Mouse (Mus musculus) liver, postnatal 0 days (tissue): ENCODE results near the gene Frmd5.

Experiments
- CTCF ChIP-seq: sonication (generic); IDR thresholded peaks from 2 replicates; pipeline ENCODE4 v1.5.1; 2016; ENCODE audit warnings: antibody characterized with exemption, low read depth
- EP300 ChIP-seq: IDR thresholded peaks from 2 replicates; pipeline ENCODE4 v1.6.1; 2016; ENCODE audit warnings: antibody characterized with exemption, low read depth, mild to moderate bottlenecking

- TF ChIP-seq EP300 (no peak), CTCF (no peak)
Measured at GRCm38 (mm10) chr2:121588309-121588694, 218.6 kb downstream of the Frmd5 start.
